Comparison of ENCODE assay signal across 28 mouse cellular contexts in genomic region chr17:48365511-48366155, GRCm38 (mm10). TPM values are rescaled to one million over a fixed set of nuclear protein-coding genes. Genes with fewer than 3 reads are reported as not detected.
DNase-seq lines count a peak whose midpoint lies in the region; ATAC-seq and TF ChIP-seq lines count a peak whose summit lies in the region.
"Had no signal": no experiment of that assay in that cellular context is flagged by ENCODE, and none has a peak within 500 bp of the region (broad histone marks: within the 10 kb centered on the region; RNA-seq: fewer than 3 reads in every experiment).

No protein-coding gene starts in this region.

- DNase-seq in heart, postnatal 0 days (ENCODE audit: low spot score): no peak
- DNase-seq in heart, adult 18-20 months: no peak
- DNase-seq in midbrain, embryonic 10.5 days (ENCODE audit: low spot score): no peak
- no peak for DNase-seq in midbrain, postnatal 0 days (ENCODE audit: low spot score)
- peak; percentile 81 for DNase-seq in R1 (ENCODE audit: low read depth, low spot score)
- DNase-seq: adrenal gland, adult 2 months; adrenal gland, postnatal 25 days; cerebellum, adult 11-12 months; cerebellum, adult 8-10 months; cerebellum, postnatal 10 days; cerebellum, postnatal 36 days; gastrocnemius, postnatal 25 days; heart, postnatal 14 days; heart, postnatal 4 days; kidney, adult 2 months had no signal

- H3K4me2 ChIP-seq in heart, postnatal 0 days (ENCODE audit: low read depth, low read length): no peak overlapping the region
- no peak overlapping the region for H3K4me2 ChIP-seq in midbrain, postnatal 0 days (ENCODE audit: low read depth, low read length, poor library complexity, severe bottlenecking)
- H3K4me2 ChIP-seq: embryonic facial prominence, embryonic 12.5 days; embryonic facial prominence, embryonic 15.5 days; forebrain, embryonic 12.5 days; forebrain, embryonic 15.5 days; heart, embryonic 12.5 days; heart, embryonic 15.5 days; hindbrain, embryonic 14.5 days had no signal

- no peaks in the 10 kb centered on the region for H3K9me3 ChIP-seq in heart, postnatal 0 days (replicated peaks; ENCODE audit: control insufficient read depth, low read length)
- no peaks in the 10 kb centered on the region for H3K9me3 ChIP-seq in midbrain, embryonic 10.5 days (replicated peaks)
- H3K9me3 ChIP-seq in midbrain, postnatal 0 days (ENCODE audit: low read length): no peaks in the 10 kb centered on the region
- H3K9me3 ChIP-seq: embryonic facial prominence, embryonic 12.5 days; embryonic facial prominence, embryonic 15.5 days; forebrain, embryonic 12.5 days; forebrain, embryonic 15.5 days; heart, embryonic 15.5 days had no signal

- H3K27me3 ChIP-seq in heart, postnatal 0 days (ENCODE audit: control insufficient read depth, insufficient read depth, low read length): no peaks in the 10 kb centered on the region
- no peaks in the 10 kb centered on the region for H3K27me3 ChIP-seq in midbrain, embryonic 10.5 days (ENCODE audit: low read depth, poor library complexity, severe bottlenecking)
- H3K27me3 ChIP-seq in midbrain, postnatal 0 days (ENCODE audit: insufficient read depth, low read length): no peaks in the 10 kb centered on the region
- H3K27me3 ChIP-seq: embryonic facial prominence, embryonic 12.5 days; embryonic facial prominence, embryonic 15.5 days; forebrain, embryonic 12.5 days; forebrain, embryonic 15.5 days; heart, embryonic 12.5 days; heart, embryonic 15.5 days had no signal

- TF ChIP-seq CTCF in heart, postnatal 0 days (IDR thresholded peaks at IDR 0.05; ENCODE audit: low read depth): no peak
- TF ChIP-seq CTCF in midbrain, postnatal 0 days (IDR thresholded peaks at IDR 0.05): no peak

- no peak for TF ChIP-seq EP300 in heart, postnatal 0 days (IDR thresholded peaks at IDR 0.05; ENCODE audit: low read depth)

- H3K27ac ChIP-seq in heart, postnatal 0 days (ENCODE audit: low read depth): no peak overlapping the region
- H3K27ac ChIP-seq in midbrain, embryonic 10.5 days (replicated peaks): peak overlapping the region; percentile 39; the same call in 1 of the 2 replicates
- no peak overlapping the region for H3K27ac ChIP-seq in midbrain, postnatal 0 days (ENCODE audit: low read depth, low read length)
- H3K27ac ChIP-seq: embryonic facial prominence, embryonic 12.5 days; embryonic facial prominence, embryonic 15.5 days; forebrain, embryonic 12.5 days; forebrain, embryonic 15.5 days; heart, embryonic 15.5 days; hindbrain, embryonic 14.5 days had no signal

- WGBS in heart, postnatal 0 days: 71% methylated on average over 9 of the region's 9 CpGs
- 70% methylated on average over 9 of the region's 9 CpGs for WGBS in midbrain, embryonic 10.5 days
- 69% methylated on average over 9 of the region's 9 CpGs for WGBS in midbrain, postnatal 0 days

- no peak overlapping the region for H3K9ac ChIP-seq in heart, postnatal 0 days (replicated peaks; ENCODE audit: low read depth, low read length)
- no peak overlapping the region for H3K9ac ChIP-seq in midbrain, postnatal 0 days (replicated peaks; ENCODE audit: low read length, poor library complexity, severe bottlenecking)
- H3K9ac ChIP-seq: embryonic facial prominence, embryonic 12.5 days; embryonic facial prominence, embryonic 15.5 days; forebrain, embryonic 12.5 days; forebrain, embryonic 15.5 days; heart, embryonic 12.5 days; heart, embryonic 15.5 days; hindbrain, embryonic 14.5 days had no signal

- peaks cover 18% of the 10 kb centered on the region for H3K4me1 ChIP-seq in heart, postnatal 0 days (ENCODE audit: control insufficient read depth, insufficient read depth)
- H3K4me1 ChIP-seq in midbrain, embryonic 10.5 days: peaks cover 10% of the 10 kb centered on the region
- H3K4me1 ChIP-seq in midbrain, postnatal 0 days (ENCODE audit: insufficient read depth, low read length): no peaks in the 10 kb centered on the region
- H3K4me1 ChIP-seq: embryonic facial prominence, embryonic 12.5 days; embryonic facial prominence, embryonic 15.5 days had no signal

- no peaks in the 10 kb centered on the region for H3K36me3 ChIP-seq in heart, postnatal 0 days (replicated peaks; ENCODE audit: control insufficient read depth, insufficient read depth, low read length)
- H3K36me3 ChIP-seq in midbrain, embryonic 10.5 days: no peaks in the 10 kb centered on the region
- H3K36me3 ChIP-seq in midbrain, postnatal 0 days (ENCODE audit: insufficient read depth, low read length): no peaks in the 10 kb centered on the region
- H3K36me3 ChIP-seq: embryonic facial prominence, embryonic 12.5 days; embryonic facial prominence, embryonic 15.5 days; forebrain, embryonic 12.5 days; forebrain, embryonic 15.5 days; heart, embryonic 12.5 days; heart, embryonic 15.5 days had no signal

- 0 out of 2 replicates have a peak, but pooled peaks have one; percentile 22 for ATAC-seq in heart, postnatal 0 days (ENCODE audit: insufficient read depth, low read depth)
- ATAC-seq in midbrain, postnatal 0 days (ENCODE audit: low FRiP score): no peak
- ATAC-seq in megakaryocyte, adult 5-6 weeks (ENCODE audit: poor library complexity, severe bottlenecking): no peak
- ATAC-seq: CD4-positive, CD25-positive, alpha-beta regulatory T cell, adult 4 months; forebrain, embryonic 15.5 days; intestine, postnatal 0 days had no signal

- H3K4me3 ChIP-seq in heart, postnatal 0 days (ENCODE audit: low read depth, low read length): no peak overlapping the region
- H3K4me3 ChIP-seq in midbrain, embryonic 10.5 days: no peak overlapping the region
- no peak overlapping the region for H3K4me3 ChIP-seq in midbrain, postnatal 0 days (ENCODE audit: low read depth, low read length)
- H3K4me3 ChIP-seq: embryonic facial prominence, embryonic 12.5 days; embryonic facial prominence, embryonic 15.5 days; erythroblast, embryonic 14.5 days; forebrain, embryonic 12.5 days; forebrain, embryonic 15.5 days; heart, embryonic 12.5 days; heart, embryonic 15.5 days had no signal

RNA-seq across cellular contexts. Expression of gene Treml1, which starts 5.9 kb away (rescaled TPM):
- 2.9 TPM in 1 of 2 replicates, not detected in the other for total RNA-seq in heart, postnatal 0 days (2014; rRNA removed; ENCODE audit: low replicate concordance)
- polyA plus RNA-seq in heart, postnatal 0 days (2015; fragmentation: Nextera tagmentation; extraction: Ambion mirVana): 0.44 and 0.57 TPM in 2 replicates
- total RNA-seq in heart, adult 18-20 months (2021): under 1 TPM; 0.27 to 0.54 TPM
- 2.0 and 2.7 TPM in 2 replicates for polyA plus RNA-seq in midbrain, embryonic 10.5 days (2016; fragmentation: Nextera tagmentation; extraction: Ambion mirVana)
- 0.66 TPM in 1 of 2 replicates, not detected in the other for total RNA-seq in midbrain, postnatal 0 days (2014; rRNA removed)
- 0.21 TPM in 1 of 2 replicates, not detected in the other for polyA plus RNA-seq in midbrain, postnatal 0 days (2015; fragmentation: Nextera tagmentation; extraction: Ambion mirVana)
- 0.29 and 0.39 TPM in 2 replicates for total RNA-seq in megakaryocyte, adult 5-6 weeks (2015)
- 0.40 TPM in 1 of 2 replicates, not detected in the other for total RNA-seq in megakaryocyte, adult 5-6 weeks (2017)
- total RNA-seq: adrenal gland, postnatal 25 days; gastrocnemius, adult 8-10 months had no signal
- polyA plus RNA-seq: C2C12; CD4-positive, CD25-positive, alpha-beta regulatory T cell, adult 4 months had no signal

RNA-seq across cellular contexts. Expression of gene Trem2, which starts 19.4 kb away (rescaled TPM):
- 1.2 and 3.5 TPM in 2 replicates for total RNA-seq in heart, postnatal 0 days (2014; rRNA removed; ENCODE audit: low replicate concordance)
- 2.7 and 3.5 TPM in 2 replicates for polyA plus RNA-seq in heart, postnatal 0 days (2015; fragmentation: Nextera tagmentation; extraction: Ambion mirVana)
- 1 to 10 TPM; 1.6 to 2.2 TPM for total RNA-seq in heart, adult 18-20 months (2021)
- polyA plus RNA-seq in midbrain, embryonic 10.5 days (2016; fragmentation: Nextera tagmentation; extraction: Ambion mirVana): 1.7 and 2.3 TPM in 2 replicates
- total RNA-seq in midbrain, postnatal 0 days (2014; rRNA removed): 10.9 and 23.6 TPM in 2 replicates
- 8.2 and 8.4 TPM in 2 replicates for polyA plus RNA-seq in midbrain, postnatal 0 days (2015; fragmentation: Nextera tagmentation; extraction: Ambion mirVana)
- total RNA-seq in megakaryocyte, adult 5-6 weeks (2015): 50.6 and 58.3 TPM in 2 replicates
- total RNA-seq in megakaryocyte, adult 5-6 weeks (2017): 85.8 and 90.5 TPM in 2 replicates
- polyA plus RNA-seq: C2C12; CD4-positive, CD25-positive, alpha-beta regulatory T cell, adult 4 months had no signal

RNA-seq across cellular contexts. Expression of gene Nfya, which starts 44.1 kb away (rescaled TPM):
- 19.0 and 27.4 TPM in 2 replicates for total RNA-seq in heart, postnatal 0 days (2014; rRNA removed; ENCODE audit: low replicate concordance)
- polyA plus RNA-seq in heart, postnatal 0 days (2015; fragmentation: Nextera tagmentation; extraction: Ambion mirVana): 4.7 and 5.5 TPM in 2 replicates
- 10 to 100 TPM; 18.8 to 21.7 TPM for total RNA-seq in heart, adult 18-20 months (2021)
- polyA plus RNA-seq in midbrain, embryonic 10.5 days (2016; fragmentation: Nextera tagmentation; extraction: Ambion mirVana): 15.8 and 16.3 TPM in 2 replicates
- 22.7 and 30.9 TPM in 2 replicates for total RNA-seq in midbrain, postnatal 0 days (2014; rRNA removed)
- 3.8 and 4.1 TPM in 2 replicates for polyA plus RNA-seq in midbrain, postnatal 0 days (2015; fragmentation: Nextera tagmentation; extraction: Ambion mirVana)
- 83.3 and 85.2 TPM in 2 replicates for total RNA-seq in megakaryocyte, adult 5-6 weeks (2015)
- total RNA-seq in megakaryocyte, adult 5-6 weeks (2017): 32.8 and 47.1 TPM in 2 replicates

RNA-seq across cellular contexts. Expression of gene Oard1, which starts 44.2 kb away (rescaled TPM):
- 7.1 and 12.9 TPM in 2 replicates for total RNA-seq in heart, postnatal 0 days (2014; rRNA removed; ENCODE audit: low replicate concordance)
- 30.3 and 31.4 TPM in 2 replicates for polyA plus RNA-seq in heart, postnatal 0 days (2015; fragmentation: Nextera tagmentation; extraction: Ambion mirVana)
- 10 to 100 TPM; 17.3 to 21.3 TPM for total RNA-seq in heart, adult 18-20 months (2021)
- polyA plus RNA-seq in midbrain, embryonic 10.5 days (2016; fragmentation: Nextera tagmentation; extraction: Ambion mirVana): 102 and 113 TPM in 2 replicates
- total RNA-seq in midbrain, postnatal 0 days (2014; rRNA removed): 12.9 and 15.0 TPM in 2 replicates
- 28.0 and 30.2 TPM in 2 replicates for polyA plus RNA-seq in midbrain, postnatal 0 days (2015; fragmentation: Nextera tagmentation; extraction: Ambion mirVana)
- total RNA-seq in megakaryocyte, adult 5-6 weeks (2015): 40.3 and 42.5 TPM in 2 replicates
- 52.8 and 53.3 TPM in 2 replicates for total RNA-seq in megakaryocyte, adult 5-6 weeks (2017)

RNA-seq across cellular contexts. Expression of gene B430306N03Rik, which starts 49.7 kb away (rescaled TPM):
- total RNA-seq in heart, postnatal 0 days (2014; rRNA removed; ENCODE audit: low replicate concordance): 0.23 and 0.31 TPM in 2 replicates
- 0.16 and 0.18 TPM in 2 replicates for polyA plus RNA-seq in heart, postnatal 0 days (2015; fragmentation: Nextera tagmentation; extraction: Ambion mirVana)
- under 1 TPM; 0.18 to 0.20 TPM for total RNA-seq in heart, adult 18-20 months (2021)
- 0.06 TPM in 1 of 2 replicates, not detected in the other for polyA plus RNA-seq in midbrain, embryonic 10.5 days (2016; fragmentation: Nextera tagmentation; extraction: Ambion mirVana)
- total RNA-seq in midbrain, postnatal 0 days (2014; rRNA removed): 0.16 TPM in 1 of 2 replicates, not detected in the other
- 0.06 and 0.10 TPM in 2 replicates for polyA plus RNA-seq in midbrain, postnatal 0 days (2015; fragmentation: Nextera tagmentation; extraction: Ambion mirVana)
- total RNA-seq in megakaryocyte, adult 5-6 weeks (2015): 68.9 and 78.4 TPM in 2 replicates
- total RNA-seq in megakaryocyte, adult 5-6 weeks (2017): 34.0 and 39.6 TPM in 2 replicates
- total RNA-seq: gastrocnemius, adult 8-10 months; gastrocnemius, postnatal 25 days had no signal
- polyA plus RNA-seq: C2C12; forebrain, embryonic 12.5 days had no signal
